Mouse (Mus musculus): ENCODE results near the gene Rasgrp2.

Rasgrp2 gene

DNA sequence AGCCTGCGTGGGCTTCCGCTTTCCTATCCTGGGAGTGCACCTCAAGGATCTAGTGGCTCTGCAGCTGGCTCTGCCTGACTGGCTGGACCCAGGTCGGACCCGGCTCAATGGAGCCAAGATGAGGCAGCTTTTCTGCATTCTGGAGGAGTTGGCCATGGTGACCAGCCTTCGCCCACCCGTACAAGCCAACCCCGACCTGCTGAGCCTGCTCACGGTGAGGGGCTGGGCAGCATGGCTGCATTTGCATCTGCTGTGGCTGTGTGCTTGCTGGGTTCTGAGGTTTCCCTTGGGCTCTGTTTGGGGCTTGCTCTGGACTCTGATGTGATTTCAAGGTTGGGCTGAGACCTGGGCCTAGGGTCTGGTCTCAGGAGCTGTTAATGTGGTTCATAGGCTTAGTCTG lies 8.0 kb downstream of the Rasgrp2 start:
- DNase-seq (ENCODE audit: low read depth in 1 of 2, low spot score in 2 of 2), result no peak

DNA sequence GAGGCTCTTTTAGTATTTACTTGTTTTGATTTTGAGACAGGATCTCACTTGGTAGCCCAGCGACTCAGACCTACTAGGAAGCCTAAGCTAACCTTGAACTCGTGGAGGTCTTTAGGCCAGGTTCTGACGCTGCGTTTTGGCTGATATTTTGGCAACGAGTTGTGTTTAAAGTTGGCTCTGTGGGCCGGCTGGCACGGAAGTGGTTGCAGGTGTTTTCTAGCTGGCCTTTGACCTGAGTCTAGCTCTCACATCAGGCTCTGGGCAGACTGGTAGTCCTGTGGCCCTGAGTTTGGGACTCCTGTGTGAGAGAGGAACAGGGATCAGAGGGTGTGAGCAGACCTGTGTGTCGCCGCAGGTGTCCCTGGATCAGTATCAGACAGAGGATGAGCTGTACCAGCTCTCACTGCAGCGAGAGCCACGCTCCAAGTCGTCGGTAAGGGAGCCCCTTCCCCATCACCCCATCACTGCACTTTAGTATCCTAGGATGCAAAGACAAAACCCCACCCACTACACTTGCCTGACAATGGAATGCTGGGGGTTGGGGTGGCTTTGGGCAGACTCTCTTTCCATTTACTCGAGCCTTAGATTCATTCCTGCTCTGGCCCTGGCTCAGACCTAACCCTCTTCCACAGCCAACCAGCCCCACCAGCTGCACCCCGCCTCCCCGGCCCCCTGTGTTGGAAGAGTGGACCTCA lies 8.8 kb downstream of the Rasgrp2 start:
- DNase-seq (ENCODE audit: low read depth in 1 of 2, low spot score in 2 of 2), result no peak

DNA sequence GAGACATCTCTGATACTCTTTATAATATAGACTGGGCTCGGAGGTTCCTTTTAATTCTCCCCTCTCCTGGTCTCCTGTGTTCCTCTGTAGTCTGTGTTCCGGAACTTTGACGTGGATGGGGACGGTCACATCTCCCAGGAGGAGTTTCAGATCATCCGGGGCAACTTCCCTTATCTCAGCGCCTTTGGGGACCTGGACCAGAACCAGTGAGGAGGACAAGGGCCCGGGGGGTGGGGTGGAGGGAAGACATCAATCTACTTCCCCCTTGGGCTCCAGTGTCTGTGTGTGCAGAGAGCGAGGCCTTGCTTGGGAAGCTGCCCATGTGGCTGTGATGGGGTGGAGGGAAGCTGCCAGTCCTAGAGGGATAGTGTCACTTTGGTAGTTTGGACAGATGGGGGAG lies 9.6 kb downstream of the Rasgrp2 start:
- DNase-seq (ENCODE audit: low read depth in 1 of 2, low spot score in 2 of 2), result no peak

DNA sequence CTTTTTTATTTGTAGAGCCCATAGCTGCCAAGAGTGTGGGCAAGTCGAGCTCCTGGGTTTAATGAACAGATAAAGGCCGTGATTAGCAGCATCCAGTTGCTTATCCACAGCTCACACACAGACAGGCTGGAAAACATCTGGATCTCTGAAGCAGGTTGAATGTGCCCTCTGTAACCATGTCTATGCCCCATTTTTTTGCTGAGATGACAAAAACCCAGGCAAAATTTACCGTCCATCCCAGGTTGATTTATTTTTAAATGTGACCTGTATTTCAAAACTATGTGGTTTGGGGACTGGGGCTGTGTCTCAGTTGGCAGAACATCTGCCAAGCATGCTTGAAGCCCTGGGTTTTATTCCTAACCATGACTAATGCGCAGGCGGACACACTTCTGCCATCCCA lies 10.0 kb downstream of the Rasgrp2 start:
- DNase-seq (ENCODE audit: low read depth in 1 of 2, low spot score in 2 of 2), result no peak

DNA sequence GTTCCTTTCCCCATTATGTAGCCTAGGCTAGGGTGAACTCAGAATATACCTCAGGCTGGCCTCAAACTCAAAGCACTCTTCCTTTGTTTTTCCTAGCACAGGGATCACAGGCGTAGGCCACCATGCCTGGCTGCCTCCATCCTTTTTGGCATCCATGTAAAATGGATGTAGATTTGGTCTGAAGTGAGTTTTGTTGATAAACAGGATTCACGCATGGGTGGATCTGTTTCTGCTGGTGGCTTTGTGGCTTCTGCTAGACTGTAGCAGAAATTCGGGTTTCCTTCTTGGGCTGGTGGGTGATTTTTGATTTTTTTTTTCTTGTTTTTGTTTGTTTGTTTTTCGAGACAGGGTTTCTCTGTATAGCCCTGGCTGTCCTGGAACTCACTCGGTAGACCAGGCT lies 10.8 kb downstream of the Rasgrp2 start:
- DNase-seq (ENCODE audit: low read depth in 1 of 2, low spot score in 2 of 2), result no peak

DNA sequence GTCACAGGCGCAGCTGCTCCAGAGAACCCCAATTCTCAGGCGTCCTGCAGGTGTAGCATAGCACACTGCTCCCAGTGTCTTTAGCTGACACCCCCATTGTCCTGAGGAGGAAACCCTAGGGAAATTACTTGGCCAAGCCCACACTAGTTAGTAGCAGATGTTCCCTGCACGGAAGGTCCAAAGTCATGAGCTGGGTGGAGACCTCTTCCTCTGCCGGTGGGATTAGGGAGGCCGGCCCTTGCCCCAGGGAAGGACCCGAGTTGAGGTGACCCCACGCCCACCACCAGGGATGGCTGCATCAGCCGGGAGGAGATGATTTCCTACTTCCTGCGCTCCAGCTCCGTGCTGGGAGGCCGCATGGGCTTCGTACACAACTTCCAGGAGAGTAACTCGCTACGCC lies 13.7 kb downstream of the Rasgrp2 start:
- no peak for DNase-seq (ENCODE audit: low read depth in 1 of 2, low spot score in 2 of 2)

DNA sequence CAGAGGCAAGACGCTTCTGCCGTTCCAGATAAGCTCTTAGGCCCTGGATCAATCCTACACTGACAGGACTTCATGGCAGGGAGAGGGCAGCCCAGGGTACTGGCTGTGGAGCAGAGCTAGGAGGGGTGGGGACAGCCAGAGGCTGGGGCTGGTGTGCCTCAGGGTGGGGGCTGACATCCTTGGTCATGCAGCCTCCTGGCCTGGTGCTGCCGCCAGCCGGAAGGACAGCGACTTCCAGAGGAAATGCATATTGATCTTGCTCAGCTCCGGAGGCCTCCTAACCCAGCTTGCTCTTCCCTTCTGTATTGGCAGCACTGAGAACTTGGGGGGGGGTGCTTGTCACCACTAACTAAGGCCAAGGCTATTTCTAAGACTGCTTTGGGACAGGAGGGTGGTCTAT lies 16.3 kb downstream of the Rasgrp2 start:
- no peak for DNase-seq (ENCODE audit: low read depth in 1 of 2, low spot score in 2 of 2)

DNA sequence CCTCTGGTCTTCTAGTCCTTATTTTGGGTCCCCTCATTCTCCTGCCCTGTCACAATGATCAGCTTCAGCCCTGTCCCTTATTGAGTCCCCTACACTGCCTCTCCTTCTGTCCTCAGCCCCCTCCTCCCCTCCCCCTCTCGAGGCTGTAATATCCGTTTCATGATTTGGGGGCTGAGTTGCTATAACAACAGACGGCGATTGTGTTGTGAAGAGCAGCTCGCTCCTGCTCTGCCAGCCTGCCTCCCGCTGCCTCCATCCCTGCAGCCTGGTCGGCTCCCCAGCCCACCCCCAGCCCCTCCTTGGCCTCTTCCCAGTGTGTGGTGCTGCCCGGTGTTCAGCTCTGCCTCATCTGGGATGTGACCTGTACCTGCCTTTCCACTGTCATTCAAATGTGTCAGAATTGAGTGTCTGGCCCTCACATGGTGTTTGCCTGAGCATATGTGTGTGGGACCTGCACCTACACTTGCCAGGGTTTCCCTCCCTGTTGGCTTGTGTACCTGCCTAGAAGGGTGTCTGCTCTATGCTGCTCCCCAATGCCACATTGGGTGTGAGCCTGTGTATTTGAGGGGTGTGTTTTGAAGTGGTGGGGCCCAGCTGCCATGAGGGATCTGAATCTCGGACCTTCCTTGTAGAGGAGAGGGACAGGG lies 17.1 kb downstream of the Rasgrp2 start:
- no peak for DNase-seq (ENCODE audit: low read depth in 1 of 2, low spot score in 2 of 2)

DNA sequence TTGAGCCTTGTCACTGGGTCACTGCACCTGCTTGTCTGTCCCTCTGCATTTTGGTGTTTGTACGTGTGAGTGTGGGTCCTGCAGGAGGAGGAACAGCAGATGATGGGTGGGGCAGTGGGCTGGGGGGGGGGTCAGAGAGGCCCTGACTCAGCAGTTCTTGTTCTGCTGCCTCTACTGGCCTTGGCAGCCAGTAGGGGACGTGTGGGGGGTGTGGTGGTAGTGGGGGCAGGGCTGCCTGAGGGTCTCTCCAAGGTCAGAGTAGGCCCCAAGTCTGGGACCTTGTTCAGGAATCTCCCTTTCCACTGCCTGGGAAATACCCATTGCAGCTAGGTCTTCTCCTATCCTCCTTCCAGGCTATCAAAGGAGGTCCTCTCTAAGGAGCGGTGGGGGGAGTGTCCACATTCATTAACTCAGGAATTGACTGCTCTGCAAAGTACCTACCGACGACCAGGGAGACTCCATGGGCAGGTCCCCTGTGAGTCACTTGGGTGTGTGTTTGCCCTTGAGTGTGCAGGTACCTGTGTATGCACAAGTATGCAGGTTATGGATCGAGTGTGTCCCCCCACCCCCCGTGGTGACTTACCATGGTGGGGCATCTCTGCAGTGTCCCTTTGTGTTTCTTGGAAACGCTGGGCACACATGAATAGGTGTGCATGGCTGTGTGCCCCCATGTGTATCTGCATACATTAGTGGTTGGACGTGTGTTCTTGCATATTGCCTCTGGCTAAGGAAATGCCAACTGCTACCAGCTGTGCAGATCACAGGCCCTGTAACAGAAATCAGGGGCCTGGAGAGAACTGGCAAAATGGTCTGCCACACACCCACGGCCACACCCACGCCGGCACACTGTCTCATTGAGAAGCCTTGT lies 18.0 kb downstream of the Rasgrp2 start:
- no peak for DNase-seq (ENCODE audit: low read depth in 1 of 2, low spot score in 2 of 2)

DNA sequence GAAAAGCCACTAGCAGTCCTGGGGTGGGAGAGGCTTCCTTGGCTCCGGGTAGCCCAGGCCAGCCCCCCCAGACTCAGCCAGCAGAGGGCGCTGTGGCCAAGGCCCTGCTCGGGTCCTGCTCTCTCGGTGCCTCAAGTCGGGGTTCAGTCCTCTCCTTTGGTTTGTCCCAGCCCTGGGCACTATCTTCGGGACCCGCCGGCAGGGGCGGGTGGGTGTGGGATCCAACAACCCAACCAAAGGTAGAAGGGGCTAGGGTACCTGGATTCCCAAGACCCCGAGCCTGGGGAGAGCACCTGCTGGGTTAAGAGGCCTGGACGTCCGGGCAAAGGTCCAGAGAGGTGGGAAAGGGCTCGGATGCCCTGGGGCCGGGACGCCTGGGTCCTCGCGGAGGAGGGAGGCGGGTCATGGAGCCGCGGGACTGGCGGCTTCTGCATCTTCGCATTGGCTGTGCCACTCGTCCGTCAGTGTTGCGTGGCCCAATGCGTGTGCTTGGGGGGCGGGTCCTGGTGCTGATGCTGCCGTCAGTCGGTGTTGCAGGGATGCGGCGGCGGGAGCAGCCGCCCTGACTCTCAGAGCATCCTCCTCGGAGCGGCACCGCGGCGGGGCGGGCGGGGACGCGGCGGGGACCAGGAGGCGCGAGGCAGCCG lies 19.2 kb downstream of the Rasgrp2 start, which contains the start of gene Nrxn2:
Nrxn2 (plus strand) TSS at position 499 of the 647 bp plus-strand sequence.
- peak; percentile 48 to 75 for DNase-seq (ENCODE audit: low read depth in 1 of 2, low spot score in 2 of 2)

DNA sequence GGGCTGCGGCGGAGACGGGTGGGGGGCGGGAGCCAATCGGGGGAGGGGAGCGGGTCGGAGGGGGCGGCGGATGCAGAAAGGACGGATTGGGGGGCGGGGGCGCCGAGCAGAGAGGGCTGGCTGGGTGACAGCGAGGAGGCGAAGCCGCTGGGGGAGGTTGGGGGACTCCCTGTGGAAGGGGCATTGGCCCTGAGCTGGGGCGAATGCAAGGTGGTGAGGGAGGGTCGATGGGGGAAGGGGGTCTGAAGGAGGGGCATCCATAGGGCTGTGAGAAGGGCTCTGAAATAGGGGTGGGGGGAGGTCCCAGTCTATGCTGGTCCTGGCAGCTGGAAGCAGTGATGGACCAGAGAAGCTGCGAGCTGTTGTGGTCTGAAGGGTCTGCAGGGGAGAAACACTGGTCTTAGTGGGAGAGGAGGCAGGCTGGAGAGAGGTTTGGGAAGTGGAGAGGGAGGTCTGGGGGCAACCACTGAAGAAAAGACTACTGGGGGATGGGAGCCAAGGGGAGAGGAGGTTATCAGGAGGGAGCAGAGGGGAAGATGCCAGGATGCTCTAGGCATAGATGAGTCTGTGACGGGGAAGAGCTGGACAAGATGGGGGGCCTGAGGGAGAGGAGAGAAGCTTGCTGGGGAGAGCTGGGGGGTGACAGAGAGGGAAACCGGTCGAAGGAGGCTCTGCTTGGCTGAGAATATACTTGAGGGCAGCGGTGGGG lies 20.0 kb downstream of the Rasgrp2 start:
- no peak for DNase-seq (ENCODE audit: low read depth in 1 of 2, low spot score in 2 of 2)

DNA sequence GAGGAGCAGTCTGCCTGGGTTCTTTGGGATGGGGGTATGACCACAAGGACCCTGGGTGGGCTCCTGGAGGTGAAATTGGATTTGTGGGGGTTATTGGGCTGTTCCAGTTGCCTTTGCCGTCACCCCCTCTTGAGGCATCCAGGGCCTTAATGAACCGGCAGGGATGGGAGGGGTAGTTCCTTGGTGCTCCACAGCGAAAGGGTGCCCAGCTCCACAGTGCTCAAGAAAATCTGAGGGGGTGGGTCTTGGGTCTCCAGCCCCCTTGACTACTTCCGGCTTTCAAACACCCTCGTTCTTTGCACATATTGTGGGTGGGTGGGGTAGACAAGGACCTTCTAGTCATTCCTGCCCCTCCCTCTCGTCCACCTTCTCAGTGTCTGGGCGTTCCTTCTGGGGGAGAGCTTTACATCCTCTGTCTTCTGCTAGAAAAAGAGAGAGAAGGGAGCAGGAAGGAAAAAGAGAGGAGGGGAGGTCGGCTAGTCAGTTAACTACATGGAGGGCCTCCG lies 20.7 kb downstream of the Rasgrp2 start:
- DNase-seq (ENCODE audit: low read depth in 1 of 2, low spot score in 2 of 2), result no peak

DNA sequence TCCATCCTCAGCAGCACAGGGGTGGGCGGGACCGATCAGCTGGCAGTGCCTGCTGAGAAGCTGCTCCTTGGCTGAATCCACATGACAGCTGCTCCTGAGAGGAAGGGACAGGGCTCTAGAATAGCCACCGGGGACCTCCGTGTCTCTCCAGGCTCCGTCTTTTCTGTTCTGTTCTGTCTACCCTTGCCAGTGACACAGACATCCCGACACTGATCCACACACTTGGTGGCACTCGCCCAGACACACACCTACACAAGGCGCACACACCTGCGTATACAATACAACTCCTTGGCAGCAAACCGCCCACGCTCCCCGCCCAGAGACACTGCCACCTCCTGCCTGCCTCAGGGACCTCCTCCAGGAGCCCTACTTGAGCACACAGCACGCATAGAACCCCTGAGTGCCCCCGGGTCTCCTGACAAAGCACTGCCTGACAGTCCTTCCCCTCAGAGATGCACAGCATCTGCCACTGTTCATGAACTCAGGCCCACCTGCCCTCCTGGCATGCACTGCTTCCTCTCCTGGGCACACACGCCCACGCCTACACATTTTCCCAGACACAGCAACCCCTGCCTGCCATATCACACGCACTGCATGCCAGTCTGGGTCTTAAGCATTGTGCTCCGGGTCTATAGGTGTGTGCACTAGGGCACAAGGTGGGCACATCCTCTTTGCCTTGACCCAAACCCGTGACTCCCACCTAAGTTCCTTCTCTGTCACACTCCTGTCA lies 21.5 kb downstream of the Rasgrp2 start:
- no peak for DNase-seq (ENCODE audit: low read depth in 1 of 2, low spot score in 2 of 2)

DNA sequence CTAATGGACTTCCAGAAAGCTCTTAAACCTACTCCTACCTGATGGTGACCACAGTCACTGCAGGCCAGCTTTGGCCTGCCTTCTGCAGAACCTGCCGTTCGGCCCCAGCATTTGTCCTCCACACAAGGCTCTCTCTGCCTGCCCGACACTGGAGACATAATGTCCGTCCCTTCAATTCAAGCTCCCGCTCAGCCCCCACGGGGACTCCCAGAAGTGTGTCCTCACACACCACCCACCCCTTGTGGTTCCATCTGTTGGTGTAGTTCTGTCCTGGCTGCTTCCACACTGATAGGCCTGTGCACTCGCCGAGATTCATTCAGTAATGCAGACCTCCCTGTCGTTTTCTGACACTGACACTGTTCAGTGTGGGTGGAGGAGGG lies 22.1 kb downstream of the Rasgrp2 start:
- no peak for DNase-seq (ENCODE audit: low read depth in 1 of 2, low spot score in 2 of 2)

DNA sequence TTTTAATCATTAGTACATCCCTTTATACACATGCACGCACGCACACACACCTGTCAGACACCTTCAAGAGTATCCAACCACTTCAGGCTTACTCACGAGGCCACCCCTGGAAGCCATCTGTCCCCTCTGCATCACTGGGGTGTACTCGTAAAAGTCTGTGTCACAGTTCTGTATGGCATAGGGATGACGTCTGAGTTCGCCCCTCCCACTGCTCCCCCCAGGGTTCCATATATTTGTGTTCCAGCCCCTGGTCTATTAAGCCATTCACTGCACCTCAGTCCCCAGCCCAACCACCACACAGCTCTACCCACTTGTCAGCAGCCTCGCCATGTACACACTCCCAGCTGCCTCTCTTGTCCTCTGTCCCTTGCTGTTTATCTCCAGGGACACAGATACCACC lies 22.9 kb downstream of the Rasgrp2 start:
- no peak for DNase-seq (ENCODE audit: low read depth in 1 of 2, low spot score in 2 of 2)

DNA sequence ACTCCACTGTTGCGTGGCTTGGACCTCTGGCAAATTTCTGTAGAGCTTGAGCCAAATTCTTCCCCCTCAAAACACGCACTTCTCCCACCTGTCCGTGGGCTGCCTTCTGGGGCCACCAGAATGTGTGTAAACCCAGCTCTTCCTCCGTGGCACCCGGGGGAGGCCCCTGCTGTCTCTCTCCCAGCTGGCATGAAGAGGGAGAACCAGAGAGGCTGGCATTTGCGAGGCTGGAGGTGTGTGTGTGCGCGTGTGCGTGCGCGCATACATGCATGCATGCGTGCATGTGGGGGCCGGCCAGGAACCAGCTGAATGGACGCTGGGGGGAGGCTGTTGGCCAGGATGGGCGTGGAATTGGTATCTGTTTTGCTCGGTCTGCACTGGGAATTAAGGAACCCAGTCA lies 24.1 kb downstream of the Rasgrp2 start:
- no peak for DNase-seq (ENCODE audit: low read depth in 1 of 2, low spot score in 2 of 2)

DNA sequence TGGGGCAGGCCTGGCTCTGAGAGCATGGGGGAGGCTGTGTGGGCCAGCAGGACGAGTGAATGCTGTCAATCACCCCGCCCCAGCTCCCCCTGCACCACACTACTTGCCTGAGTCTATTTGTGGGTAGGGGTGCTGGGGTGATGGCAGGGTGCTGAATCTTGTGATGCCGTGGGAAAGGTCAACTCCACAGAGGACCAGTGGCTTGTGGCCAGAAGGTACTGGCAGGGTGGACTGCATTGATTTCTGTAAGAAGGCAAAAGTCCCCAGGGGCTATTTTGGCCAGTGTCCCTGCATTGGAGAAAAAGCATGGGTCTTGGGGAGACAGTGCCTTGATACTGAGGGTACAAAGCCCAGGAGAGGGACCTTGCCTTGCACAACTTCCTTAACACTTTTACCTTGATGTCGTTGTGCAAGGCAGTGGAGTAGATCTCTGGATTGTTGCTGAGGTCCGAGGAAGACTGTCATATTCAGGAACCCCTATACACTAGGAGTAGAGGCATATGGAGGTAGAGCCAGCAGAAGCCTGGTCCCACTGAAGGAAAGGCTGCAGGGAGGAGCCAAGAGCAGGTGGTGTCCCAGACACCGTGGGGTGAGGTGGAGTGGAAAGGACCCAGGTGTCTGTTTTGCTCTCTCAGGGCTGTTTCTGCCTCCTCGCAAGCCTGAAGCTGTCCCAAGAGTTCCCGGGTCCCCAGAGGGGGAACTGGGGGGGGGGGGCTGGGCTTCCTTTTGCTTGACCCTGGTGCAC lies 25.2 kb downstream of the Rasgrp2 start:
- no peak for DNase-seq (ENCODE audit: low read depth in 1 of 2, low spot score in 2 of 2)

DNA sequence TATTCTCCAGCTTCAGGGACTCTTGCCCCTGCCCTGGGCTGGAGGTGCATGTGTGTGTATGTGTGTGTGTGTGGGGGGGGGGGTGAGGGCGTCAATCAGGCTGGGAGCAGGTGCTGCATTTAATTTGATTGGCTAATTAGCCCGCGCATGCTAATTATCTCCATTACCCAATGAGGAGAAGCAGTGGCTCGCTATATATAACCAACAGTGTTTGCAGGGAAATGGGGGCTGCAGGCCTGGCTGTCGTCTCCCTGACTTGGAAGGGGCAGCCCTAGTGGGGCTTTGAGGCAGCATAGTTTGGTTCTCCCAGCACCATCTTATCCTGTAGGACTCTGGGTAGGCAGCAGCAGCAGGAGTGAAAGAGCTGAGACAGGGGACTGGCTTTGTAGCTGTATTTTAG lies 26.5 kb downstream of the Rasgrp2 start:
- DNase-seq (ENCODE audit: low read depth in 1 of 2, low spot score in 2 of 2), result no peak

DNA sequence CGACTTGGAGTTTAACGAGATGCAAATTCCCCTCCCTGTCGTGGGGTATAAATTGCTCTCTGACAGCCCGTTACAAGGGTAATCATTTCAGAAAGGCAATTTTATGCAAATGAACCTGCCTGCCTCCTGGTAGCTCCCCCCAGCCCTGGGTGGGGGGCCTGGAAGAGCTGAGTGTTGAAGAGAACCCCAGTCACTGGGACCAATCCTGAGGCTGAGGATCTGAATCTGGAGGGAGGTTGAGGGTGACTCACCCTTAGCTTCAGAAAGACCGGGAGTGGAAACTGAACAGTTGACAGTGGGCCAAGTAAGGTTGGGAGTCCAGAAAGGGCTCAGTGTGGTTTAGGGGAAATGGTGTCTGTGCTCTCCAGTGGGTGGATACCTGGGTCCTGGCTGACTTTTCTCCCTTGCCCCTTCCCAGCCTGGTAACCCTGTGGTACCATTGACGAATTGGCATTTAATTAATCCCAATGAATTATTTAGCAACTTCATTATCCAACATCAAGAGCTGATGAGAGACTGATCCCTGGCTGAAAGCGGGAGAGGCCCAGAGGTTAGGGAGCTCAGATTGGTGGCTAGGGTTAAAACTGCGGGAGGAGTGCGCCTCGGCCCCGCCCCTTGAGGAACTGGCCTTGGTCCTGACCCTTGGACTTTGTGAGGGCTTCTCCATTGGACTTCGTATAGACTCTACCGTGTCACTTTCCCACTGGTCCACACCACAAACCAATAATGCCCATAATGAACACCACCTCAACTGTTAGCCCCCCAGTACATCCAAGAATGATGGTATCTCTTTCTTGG lies 27.8 kb downstream of the Rasgrp2 start:
- peak in 1 of 2 experiments; percentile 38 for DNase-seq (ENCODE audit: low read depth in 1 of 2, low spot score in 2 of 2)

All from monocyte, adult 2 months (primary cell).